Mouse (Mus musculus) ES-E14 (cell line): ENCODE measurements around the gene Cgnl1.

Experiments used
- HCFC1 ChIP-seq: IDR thresholded peaks from 2 replicates; pipeline ENCODE4 v1.6.1; 2012; ENCODE audit warnings: low read length, inconsistent platforms, borderline replicate concordance; ENCODE audit not compliant: insufficient read depth
- MAFK ChIP-seq: IDR thresholded peaks from 2 replicates; pipeline ENCODE4 v1.6.1; 2014; ENCODE audit warnings: mild to moderate bottlenecking, low read depth, low read length, inconsistent platforms; ENCODE audit not compliant: insufficient read depth
- ZC3H11A ChIP-seq: IDR thresholded peaks from 2 replicates; pipeline ENCODE4 v1.6.1; 2012; ENCODE audit warnings: low read depth, mild to moderate bottlenecking, inconsistent platforms, low read length, borderline replicate concordance
- ZNF384 ChIP-seq: IDR thresholded peaks from 2 replicates; pipeline ENCODE4 v1.6.1; 2012; ENCODE audit warnings: low read depth, low read length, inconsistent platforms

- no peak for TF ChIP-seq MAFK
- TF ChIP-seq ZC3H11A: no peak
- TF ChIP-seq ZNF384: no peak
- no peak for TF ChIP-seq HCFC1
Observed at GRCm38 (mm10) chr9:71759893-71760292, 11.5 kb downstream of the Cgnl1 start.
